Mouse (Mus musculus): Measurements from ENCODE around the gene 4930572O03Rik. TPM values are rescaled to one million over a fixed set of nuclear protein-coding genes. Genes with fewer than 3 reads are reported as not detected.
"Not testable (repeated sequence)": the region's sequence is repeated elsewhere in the genome, so short reads cannot be mapped to it uniquely, and the experiment has no call there.

The 4930572O03Rik gene
- polyA plus RNA-seq (2014; fragmentation: Nextera tagmentation; extraction: Ambion mirVana) = not detected in 2 replicates

GRCm38 (mm10) chr5:15656959-15657358, at the start of gene 4930572O03Rik:
4930572O03Rik (minus strand) TSS chr5:15657059.
- H3K27ac ChIP-seq (ENCODE audit: low read depth, low read length); H3K27me3 ChIP-seq (ENCODE audit: control insufficient read depth, insufficient read depth, low read length); H3K36me3 ChIP-seq (ENCODE audit: control insufficient read depth, insufficient read depth, low read length); H3K9me3 ChIP-seq (ENCODE audit: control insufficient read depth, low read length); H3K4me1 ChIP-seq (ENCODE audit: control insufficient read depth, insufficient read depth, low read length); H3K4me2 ChIP-seq (ENCODE audit: low read depth, low read length); H3K9ac ChIP-seq (replicated peaks; ENCODE audit: low read depth, low read length); H3K4me3 ChIP-seq (ENCODE audit: low read depth, low read length); ATAC-seq (ENCODE audit: low read depth): not testable (repeated sequence)
- WGBS = 73% methylated on average over 1 of the region's 1 CpGs

GRCm38 (mm10) chr5:15702891-15703290, 46.0 kb upstream of the 4930572O03Rik start:
- not testable (repeated sequence) for H3K27ac ChIP-seq (ENCODE audit: low read depth, low read length); H3K4me2 ChIP-seq (ENCODE audit: low read depth, low read length); H3K36me3 ChIP-seq (ENCODE audit: control insufficient read depth, insufficient read depth, low read length); ATAC-seq (ENCODE audit: low read depth); H3K4me3 ChIP-seq (ENCODE audit: low read depth, low read length); H3K9me3 ChIP-seq (ENCODE audit: control insufficient read depth, low read length); H3K4me1 ChIP-seq (ENCODE audit: control insufficient read depth, insufficient read depth, low read length); H3K9ac ChIP-seq (replicated peaks; ENCODE audit: low read depth, low read length); H3K27me3 ChIP-seq (ENCODE audit: control insufficient read depth, insufficient read depth, low read length)
- 26% methylated on average over 5 of the region's 5 CpGs for WGBS

GRCm38 (mm10) chr5:15697719-15698118, 40.9 kb upstream of the 4930572O03Rik start:
- not testable (repeated sequence) for H3K9ac ChIP-seq (replicated peaks; ENCODE audit: low read depth, low read length); H3K27ac ChIP-seq (ENCODE audit: low read depth, low read length); H3K36me3 ChIP-seq (ENCODE audit: control insufficient read depth, insufficient read depth, low read length); H3K27me3 ChIP-seq (ENCODE audit: control insufficient read depth, insufficient read depth, low read length); H3K4me3 ChIP-seq (ENCODE audit: low read depth, low read length); H3K4me1 ChIP-seq (ENCODE audit: control insufficient read depth, insufficient read depth, low read length); H3K9me3 ChIP-seq (ENCODE audit: control insufficient read depth, low read length); ATAC-seq (ENCODE audit: low read depth); H3K4me2 ChIP-seq (ENCODE audit: low read depth, low read length)
- 46% methylated on average over 2 of the region's 2 CpGs for WGBS

- not testable (repeated sequence) for H3K27me3 ChIP-seq (ENCODE audit: control insufficient read depth, insufficient read depth, low read length); H3K4me1 ChIP-seq (ENCODE audit: control insufficient read depth, insufficient read depth, low read length); H3K4me2 ChIP-seq (ENCODE audit: low read depth, low read length); H3K9ac ChIP-seq (replicated peaks; ENCODE audit: low read depth, low read length); H3K27ac ChIP-seq (ENCODE audit: low read depth, low read length); ATAC-seq (ENCODE audit: low read depth); H3K36me3 ChIP-seq (ENCODE audit: control insufficient read depth, insufficient read depth, low read length); H3K9me3 ChIP-seq (ENCODE audit: control insufficient read depth, low read length); H3K4me3 ChIP-seq (ENCODE audit: low read depth, low read length)
- 82% methylated on average over 4 of the region's 4 CpGs for WGBS
These were observed 35.0 kb upstream of the 4930572O03Rik start for GRCm38 (mm10) chr5:15691849-15692248.

- not testable (repeated sequence) for H3K27me3 ChIP-seq (ENCODE audit: control insufficient read depth, insufficient read depth, low read length); ATAC-seq (ENCODE audit: low read depth); H3K4me3 ChIP-seq (ENCODE audit: low read depth, low read length); H3K27ac ChIP-seq (ENCODE audit: low read depth, low read length); H3K4me2 ChIP-seq (ENCODE audit: low read depth, low read length); H3K9ac ChIP-seq (replicated peaks; ENCODE audit: low read depth, low read length); H3K4me1 ChIP-seq (ENCODE audit: control insufficient read depth, insufficient read depth, low read length); H3K9me3 ChIP-seq (ENCODE audit: control insufficient read depth, low read length); H3K36me3 ChIP-seq (ENCODE audit: control insufficient read depth, insufficient read depth, low read length)
- WGBS = 80% methylated on average over 4 of the region's 4 CpGs
These were observed 34.0 kb upstream of the 4930572O03Rik start for GRCm38 (mm10) chr5:15690822-15691221.

GRCm38 (mm10) chr5:15689659-15690213, 32.9 kb upstream of the 4930572O03Rik start:
- H3K27me3 ChIP-seq (ENCODE audit: control insufficient read depth, insufficient read depth, low read length); H3K9me3 ChIP-seq (ENCODE audit: control insufficient read depth, low read length); H3K4me1 ChIP-seq (ENCODE audit: control insufficient read depth, insufficient read depth, low read length); H3K9ac ChIP-seq (replicated peaks; ENCODE audit: low read depth, low read length); H3K4me2 ChIP-seq (ENCODE audit: low read depth, low read length); H3K27ac ChIP-seq (ENCODE audit: low read depth, low read length); H3K36me3 ChIP-seq (ENCODE audit: control insufficient read depth, insufficient read depth, low read length); H3K4me3 ChIP-seq (ENCODE audit: low read depth, low read length): not testable (repeated sequence)
- WGBS = 79% methylated on average over 6 of the region's 6 CpGs
- ATAC-seq (ENCODE audit: low read depth) = peak; percentile 88

GRCm38 (mm10) chr5:15688874-15689658, 32.2 kb upstream of the 4930572O03Rik start:
- not testable (repeated sequence) for H3K9ac ChIP-seq (replicated peaks; ENCODE audit: low read depth, low read length); H3K36me3 ChIP-seq (ENCODE audit: control insufficient read depth, insufficient read depth, low read length); H3K9me3 ChIP-seq (ENCODE audit: control insufficient read depth, low read length); H3K4me3 ChIP-seq (ENCODE audit: low read depth, low read length); H3K4me2 ChIP-seq (ENCODE audit: low read depth, low read length); H3K27ac ChIP-seq (ENCODE audit: low read depth, low read length); H3K27me3 ChIP-seq (ENCODE audit: control insufficient read depth, insufficient read depth, low read length); H3K4me1 ChIP-seq (ENCODE audit: control insufficient read depth, insufficient read depth, low read length)
- ATAC-seq (ENCODE audit: low read depth) = peak; percentile 86
- WGBS = 59% methylated on average over 4 of the region's 4 CpGs

- not testable (repeated sequence) for H3K4me2 ChIP-seq (ENCODE audit: low read depth, low read length); H3K27me3 ChIP-seq (ENCODE audit: control insufficient read depth, insufficient read depth, low read length); H3K9me3 ChIP-seq (ENCODE audit: control insufficient read depth, low read length); H3K27ac ChIP-seq (ENCODE audit: low read depth, low read length); H3K9ac ChIP-seq (replicated peaks; ENCODE audit: low read depth, low read length); H3K4me1 ChIP-seq (ENCODE audit: control insufficient read depth, insufficient read depth, low read length); H3K36me3 ChIP-seq (ENCODE audit: control insufficient read depth, insufficient read depth, low read length); H3K4me3 ChIP-seq (ENCODE audit: low read depth, low read length)
- WGBS = 84% methylated on average over 7 of the region's 10 CpGs
- peak; percentile 51; the same call in 1 of the 2 replicates for ATAC-seq (ENCODE audit: low read depth)
These were observed 24.6 kb upstream of the 4930572O03Rik start for GRCm38 (mm10) chr5:15681301-15682035.

Measured in neural tube, embryonic 14.5 days (tissue).